Mouse (Mus musculus) spleen, adult 2 months (tissue): ENCODE results near the gene Dmkn. TPM values are rescaled to one million over a fixed set of nuclear protein-coding genes. Genes with fewer than 3 reads are reported as not detected.

Source experiments
- DNase-seq, 2 experiments: peaks; one replicate each; pipeline versions ENCODE4 v3.0.0 to v3.0.0-alpha.2; 2012 to 2021; ENCODE audit warnings: low spot score in 2 of 2, low read depth in 1 of 2
- H3K27ac ChIP-seq: fragments of 200-500 bp; 2 replicates; pipeline ENCODE4 v1.5.1; 2012; ENCODE audit warnings: low read length, inconsistent platforms; ENCODE audit not compliant: insufficient read depth
- H3K27me3 ChIP-seq: fragments of 200-500 bp; 2 replicates; pipeline ENCODE4 v1.6.1; 2012; ENCODE audit warnings: mild to moderate bottlenecking, moderate library complexity, low read length, inconsistent platforms; ENCODE audit not compliant: control insufficient read depth, insufficient read depth
- H3K36me3 ChIP-seq: fragments of 200-500 bp; 2 replicates; pipeline ENCODE4 v1.6.1; 2012; ENCODE audit warnings: mild to moderate bottlenecking, low read length, inconsistent platforms; ENCODE audit not compliant: control insufficient read depth, insufficient read depth
- H3K4me1 ChIP-seq: fragments of 200-500 bp; 2 replicates; pipeline ENCODE4 v1.6.1; 2011; ENCODE audit warnings: inconsistent platforms; ENCODE audit not compliant: control insufficient read depth, insufficient read depth, insufficient read length
- H3K4me3 ChIP-seq: fragments of 200-500 bp; 2 replicates; pipeline ENCODE4 v1.5.1; 2011; ENCODE audit warnings: mild to moderate bottlenecking, inconsistent platforms; ENCODE audit not compliant: insufficient read depth, insufficient read length; ENCODE audit errors: extremely low read depth
- CTCF ChIP-seq: fragments of 200-500 bp; IDR thresholded peaks from 2 replicates; pipeline ENCODE4 v1.5.1; 2011; ENCODE audit warnings: mild to moderate bottlenecking, inconsistent platforms; ENCODE audit not compliant: insufficient read depth, insufficient read length, insufficient replicate concordance; ENCODE audit errors: extremely low read depth
- POLR2A ChIP-seq: fragments of 200-500 bp; IDR thresholded peaks from 2 replicates; pipeline ENCODE4 v1.6.1; 2011; ENCODE audit warnings: low read depth, low read length, inconsistent platforms
- WGBS: fragments of 180-500 bp; shearing (Covaris S2); methylation state at CpG from one replicate; pipeline ENCODE4 v1.1.7; 2018; 5-methylcytosine and 5-hydroxymethylcytosine counted together
- polyA plus RNA-seq: library from polyadenylated mRNA; depleted of rRNA; stranded (reverse); fragments of >200 nt; gene quantifications from 2 replicates; pipeline ENCODE4 v1.2.3, GENCODE M21; 2012; rRNA removed

The Dmkn gene
- 1.1 and 1.5 TPM in 2 replicates for polyA plus RNA-seq

- Histone ChIP-seq H3K27ac (no peak within 1 kb of the TSS), H3K27me3 (no peaks in the 10 kb centered on the region), H3K4me1 (no peaks in the 10 kb centered on the region), H3K36me3 (no peaks in the 10 kb centered on the region), H3K4me3 (no peak within 1 kb of the TSS)
- no peak for DNase-seq
- WGBS, result 80% methylated on average over 5 of the region's 5 CpGs
- TF ChIP-seq CTCF (no peak), POLR2A (no peak)
Observed at GRCm38 (mm10) chr7:30763456-30763855, at the start of gene Dmkn. Gene Dmkn (plus strand): TSS chr7:30763756.

DNA sequence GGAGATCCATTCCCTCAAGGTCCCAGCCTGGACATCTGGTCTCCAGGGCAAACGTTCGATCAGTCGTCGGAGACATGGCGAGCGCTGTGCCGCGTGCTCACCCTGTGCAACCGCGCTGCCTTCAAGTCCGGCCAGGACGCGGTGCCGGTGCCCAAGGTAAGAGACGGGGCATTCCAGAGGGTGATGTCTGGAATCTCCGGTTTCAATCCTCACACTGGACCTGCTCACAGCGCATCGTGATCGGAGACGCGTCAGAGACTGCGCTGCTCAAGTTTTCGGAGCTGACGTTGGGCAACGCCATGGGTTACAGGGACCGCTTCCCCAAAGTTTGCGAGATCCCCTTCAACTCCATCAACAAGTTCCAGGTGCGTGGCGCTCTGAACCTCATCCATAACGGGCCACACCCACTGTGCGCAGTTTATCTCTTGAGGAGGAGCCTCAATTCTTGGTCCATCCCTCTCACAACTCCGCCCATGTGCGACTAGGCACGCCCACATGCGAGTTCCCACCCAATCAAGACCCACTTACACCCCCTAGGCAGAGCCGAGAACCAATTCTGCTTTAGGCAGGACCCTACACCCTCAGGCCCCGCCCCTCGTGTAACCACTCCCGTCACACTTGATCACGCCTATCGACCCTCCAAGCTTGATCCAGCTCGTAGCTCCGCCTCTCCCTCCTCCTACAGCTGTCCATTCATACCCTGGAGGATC, 46.4 kb upstream of the Dmkn start:
- peaks cover 2% of the 10 kb centered on the region; the same call in 1 of the 2 replicates for H3K27me3 ChIP-seq
- H3K27ac ChIP-seq, result no peak overlapping the region
- peak overlapping the region; percentile 46; the same call in 1 of the 2 replicates for H3K4me3 ChIP-seq
- no peak for TF ChIP-seq POLR2A
- H3K4me1 ChIP-seq, result peaks cover 9% of the 10 kb centered on the region
- H3K36me3 ChIP-seq, result no peaks in the 10 kb centered on the region
- 5% methylated on average over 43 of the region's 43 CpGs for WGBS
- peak; percentile 46 to 73 for DNase-seq

DNA sequence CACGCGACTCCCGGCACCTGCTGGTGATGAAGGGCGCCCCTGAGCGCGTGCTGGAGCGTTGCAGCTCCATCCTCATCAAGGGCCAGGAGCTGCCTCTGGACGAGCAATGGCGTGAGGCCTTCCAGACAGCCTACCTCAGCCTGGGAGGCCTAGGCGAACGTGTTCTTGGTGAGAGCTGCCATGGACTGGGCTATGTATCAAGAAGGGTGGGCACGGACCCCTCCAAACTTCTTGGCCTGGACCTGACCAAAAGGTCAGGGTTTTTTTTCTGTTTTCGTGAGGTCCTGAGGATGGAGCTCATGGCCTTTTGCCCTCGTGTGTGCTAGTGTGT, 45.9 kb upstream of the Dmkn start:
- H3K4me3 ChIP-seq, result peak overlapping the region; percentile 46; the same call in 1 of the 2 replicates
- DNase-seq, result no peak
- 29% methylated on average over 14 of the region's 14 CpGs for WGBS
- no peaks in the 10 kb centered on the region for H3K36me3 ChIP-seq
- no peak overlapping the region for H3K27ac ChIP-seq
- H3K27me3 ChIP-seq, result peaks cover 2% of the 10 kb centered on the region; the same call in 1 of the 2 replicates
- H3K4me1 ChIP-seq, result peaks cover 12% of the 10 kb centered on the region
- no peak for TF ChIP-seq CTCF
- no peak for TF ChIP-seq POLR2A

- 86% methylated on average over 5 of the region's 5 CpGs for WGBS
- peaks cover 2% of the 10 kb centered on the region; the same call in 1 of the 2 replicates for H3K27me3 ChIP-seq
- DNase-seq, result no peak
- no peak overlapping the region for H3K4me3 ChIP-seq
- no peaks in the 10 kb centered on the region for H3K36me3 ChIP-seq
- H3K4me1 ChIP-seq, result peaks cover 12% of the 10 kb centered on the region
- no peak overlapping the region for H3K27ac ChIP-seq
- TF ChIP-seq CTCF, result no peak
- no peak for TF ChIP-seq POLR2A
Observed at GRCm38 (mm10) chr7:30719669-30720068, 43.9 kb upstream of the Dmkn start.

GRCm38 (mm10) chr7:30721286-30721685, 42.3 kb upstream of the Dmkn start:
- no peak for DNase-seq
- no peak overlapping the region for H3K27ac ChIP-seq
- H3K4me3 ChIP-seq, result no peak overlapping the region
- H3K27me3 ChIP-seq, result peaks cover 2% of the 10 kb centered on the region; the same call in 1 of the 2 replicates
- no peaks in the 10 kb centered on the region for H3K36me3 ChIP-seq
- 93% methylated on average over 7 of the region's 7 CpGs for WGBS
- TF ChIP-seq POLR2A (no peak), CTCF (no peak)
- peaks cover 12% of the 10 kb centered on the region for H3K4me1 ChIP-seq

- DNase-seq, result no peak
- 49% methylated on average over 6 of the region's 6 CpGs for WGBS
- no peaks in the 10 kb centered on the region for H3K27me3 ChIP-seq
- no peak overlapping the region for H3K4me3 ChIP-seq
- no peak for TF ChIP-seq CTCF
- no peak for TF ChIP-seq POLR2A
- H3K36me3 ChIP-seq, result no peaks in the 10 kb centered on the region
- H3K4me1 ChIP-seq, result peaks cover 5% of the 10 kb centered on the region; the same call in 1 of the 2 replicates
- H3K27ac ChIP-seq, result no peak overlapping the region
Observed at GRCm38 (mm10) chr7:30723274-30723953, 40.1 kb upstream of the Dmkn start.

DNA sequence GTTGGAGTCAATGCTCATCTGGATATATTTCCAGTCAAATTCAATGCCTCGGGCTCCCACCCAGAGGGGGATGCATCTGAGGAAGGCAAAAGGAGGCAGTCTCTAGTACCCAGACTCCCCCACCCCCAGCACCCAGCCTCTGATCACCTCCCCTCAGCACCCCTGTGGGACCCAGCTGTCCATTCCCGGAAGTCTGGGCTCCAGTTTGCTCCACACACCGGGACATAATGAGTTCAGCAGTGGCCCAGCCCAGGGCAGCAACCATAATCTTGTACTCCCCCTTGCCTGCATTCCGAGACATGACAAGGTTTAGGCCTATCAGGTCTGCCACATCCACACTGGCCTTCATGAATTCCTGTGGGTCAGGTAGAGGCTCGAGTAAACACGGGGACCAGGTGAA, 35.3 kb upstream of the Dmkn start:
- Histone ChIP-seq H3K4me3 (no peak overlapping the region), H3K36me3 (no peaks in the 10 kb centered on the region), H3K27ac (no peak overlapping the region), H3K4me1 (peaks cover 3% of the 10 kb centered on the region; the same call in 1 of the 2 replicates), H3K27me3 (no peaks in the 10 kb centered on the region)
- no peak for TF ChIP-seq POLR2A
- TF ChIP-seq CTCF, result no peak
- DNase-seq, result no peak
- 81% methylated on average over 6 of the region's 6 CpGs for WGBS
